Mouse (Mus musculus): Measurements from ENCODE around the gene Paxx. TPM values are rescaled to one million over a fixed set of nuclear protein-coding genes. Genes with fewer than 3 reads are reported as not detected.

Paxx gene
- polyA plus RNA-seq, 1 experiment from 2014 or later: 98.8 TPM

DNA sequence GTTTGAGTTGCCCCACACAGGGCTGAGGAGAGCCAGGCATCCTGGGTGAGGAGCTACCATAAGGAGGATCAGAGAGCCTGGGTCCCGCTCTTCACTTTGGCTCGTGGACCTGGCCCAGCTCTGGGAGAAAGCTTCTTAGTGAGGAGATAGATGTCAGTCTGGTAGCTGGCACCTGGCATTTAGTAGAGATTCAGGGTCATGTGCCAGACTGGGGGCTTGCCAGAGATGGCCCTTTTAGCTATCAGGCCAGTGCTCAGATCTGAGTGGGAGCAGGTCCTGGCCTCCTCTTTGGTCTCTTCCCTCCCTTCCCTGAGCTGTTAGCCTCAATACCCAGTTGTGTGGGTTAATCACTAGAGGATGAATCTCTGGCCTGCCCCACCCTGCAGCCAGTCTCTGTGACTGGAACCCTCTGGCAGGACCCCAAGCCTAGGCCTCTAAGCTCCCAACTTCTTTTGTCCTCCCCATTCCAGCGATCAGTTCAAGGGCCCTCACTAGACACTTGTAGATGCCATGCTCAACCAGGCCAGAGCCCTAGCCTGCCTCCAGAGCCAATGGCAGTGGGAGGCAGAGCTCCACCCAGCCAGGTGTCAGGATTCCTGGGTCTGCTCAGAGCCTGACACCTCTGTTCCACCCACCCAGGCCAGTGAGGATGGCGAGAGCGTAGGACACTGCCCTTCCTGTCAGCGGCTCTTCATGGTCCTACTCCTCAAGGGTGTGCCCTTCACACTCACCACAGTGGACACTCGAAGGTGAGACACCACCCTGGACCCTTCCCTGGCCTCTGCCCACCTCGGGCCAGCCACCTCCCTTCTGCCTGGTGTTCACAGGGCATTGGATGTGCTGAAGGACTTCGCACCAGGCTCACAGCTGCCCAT is 3.6 kb downstream of the Paxx start:
- H3K36me3 ChIP-seq: peaks cover 23% of the 10 kb centered on the region
- no peak overlapping the region for H3K27ac ChIP-seq
- no peaks in the 10 kb centered on the region for H3K9me3 ChIP-seq
- 88% methylated on average over 9 of the region's 9 CpGs for WGBS
- H3K4me3 ChIP-seq: no peak overlapping the region
- H3K4me2 ChIP-seq: no peak overlapping the region
- no peak for ATAC-seq (ENCODE audit: low FRiP score)
- H3K27me3 ChIP-seq: no peaks in the 10 kb centered on the region
- no peak overlapping the region for H3K9ac ChIP-seq
- peaks cover 27% of the 10 kb centered on the region for H3K4me1 ChIP-seq (replicated peaks)

- no peaks in the 10 kb centered on the region for H3K27me3 ChIP-seq
- WGBS: 66% methylated on average over 14 of the region's 14 CpGs
- H3K27ac ChIP-seq: 0 out of 2 replicates have a peak within 1 kb of the TSS, but pooled peaks have one; percentile 8
- H3K4me1 ChIP-seq (replicated peaks): peaks cover 22% of the 10 kb centered on the region
- peaks cover 23% of the 10 kb centered on the region for H3K36me3 ChIP-seq
- ATAC-seq (ENCODE audit: low FRiP score): no peak
- no peak within 1 kb of the TSS for H3K4me3 ChIP-seq
- no peaks in the 10 kb centered on the region for H3K9me3 ChIP-seq
- no peak within 1 kb of the TSS for H3K4me2 ChIP-seq
- H3K9ac ChIP-seq: no peak within 1 kb of the TSS
These were observed 4.5 kb downstream of the Paxx start, which contains the start of gene Clic3 for GRCm38 (mm10) chr2:25456205-25456953. TSS of gene Clic3 (plus strand) at chr2:25456838.

DNA sequence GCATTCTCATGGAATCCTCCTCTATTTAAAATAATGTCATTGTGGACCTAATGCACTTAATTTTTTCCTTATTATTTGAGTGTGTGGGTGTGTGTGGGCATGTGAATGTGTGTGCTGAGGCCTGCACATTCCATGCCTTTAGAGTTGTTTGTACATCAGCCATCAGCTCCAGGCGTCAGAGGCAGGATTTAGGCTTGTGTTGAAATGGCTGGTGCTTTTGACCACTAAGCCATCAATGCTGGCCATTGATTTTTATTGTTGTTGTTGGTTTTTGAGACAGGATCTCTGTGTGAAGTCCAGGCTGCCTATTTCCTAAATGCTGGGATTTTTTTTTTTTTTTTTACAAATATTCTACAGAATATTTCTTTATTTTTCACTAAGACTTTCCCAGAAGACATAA is 7.9 kb downstream of the Paxx start:
- no peak overlapping the region for H3K9ac ChIP-seq
- no peak overlapping the region for H3K27ac ChIP-seq
- no peaks in the 10 kb centered on the region for H3K4me1 ChIP-seq (replicated peaks)
- no peak overlapping the region for H3K4me2 ChIP-seq
- H3K36me3 ChIP-seq: peaks cover 20% of the 10 kb centered on the region
- no peak for ATAC-seq (ENCODE audit: low FRiP score)
- 58% methylated on average over 1 of the region's 1 CpGs for WGBS
- H3K4me3 ChIP-seq: no peak overlapping the region
- H3K27me3 ChIP-seq: no peaks in the 10 kb centered on the region
- no peaks in the 10 kb centered on the region for H3K9me3 ChIP-seq

- Histone ChIP-seq H3K9ac (no peak overlapping the region), H3K36me3 (peaks cover 32% of the 10 kb centered on the region), H3K4me3 (no peak overlapping the region), H3K27me3 (no peaks in the 10 kb centered on the region), H3K4me2 (no peak overlapping the region), H3K9me3 (no peaks in the 10 kb centered on the region), H3K27ac (no peak overlapping the region), H3K4me1 (replicated peaks) (no peaks in the 10 kb centered on the region)
- WGBS: 88% methylated on average over 8 of the region's 8 CpGs
- ATAC-seq (ENCODE audit: low FRiP score): no peak
These were observed 9.8 kb downstream of the Paxx start for GRCm38 (mm10) chr2:25450853-25451647.

DNA sequence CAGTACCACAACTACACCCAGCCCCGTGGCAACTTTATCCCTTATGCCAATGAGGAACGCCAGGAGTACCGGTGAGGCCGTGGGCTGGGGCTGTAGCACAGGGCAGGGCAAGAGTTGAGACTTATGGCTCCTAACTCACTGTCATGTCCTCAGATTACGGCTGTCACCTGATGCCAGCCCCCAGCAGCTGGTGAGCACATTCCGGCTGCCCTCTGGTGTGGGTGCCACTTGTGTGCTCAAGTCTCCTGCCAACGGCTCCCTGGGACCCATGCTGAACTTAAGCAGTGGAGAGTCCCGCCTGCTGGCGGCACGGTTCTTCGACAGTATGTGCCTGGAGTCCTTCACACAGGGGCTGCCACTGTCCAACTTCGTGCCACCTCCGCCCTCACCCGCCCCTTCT is 18.2 kb downstream of the Paxx start:
- H3K4me3 ChIP-seq: no peak overlapping the region
- 90% methylated on average over 14 of the region's 14 CpGs for WGBS

GRCm38 (mm10) chr2:25441067-25441466 is 19.8 kb downstream of the Paxx start:
- H3K36me3 ChIP-seq: peaks cover 100% of the 10 kb centered on the region
- H3K4me3 ChIP-seq: no peak overlapping the region
- no peaks in the 10 kb centered on the region for H3K4me1 ChIP-seq (replicated peaks)
- ATAC-seq (ENCODE audit: low FRiP score): no peak
- no peaks in the 10 kb centered on the region for H3K9me3 ChIP-seq
- no peak overlapping the region for H3K9ac ChIP-seq
- 90% methylated on average over 20 of the region's 20 CpGs for WGBS
- no peak overlapping the region for H3K4me2 ChIP-seq
- H3K27ac ChIP-seq: no peak overlapping the region
- H3K27me3 ChIP-seq: no peaks in the 10 kb centered on the region

More for the DNA sequence above, 18.2 kb downstream of the Paxx start:
- H3K9me3 ChIP-seq: no peaks in the 10 kb centered on the region
- no peaks in the 10 kb centered on the region for H3K4me1 ChIP-seq (replicated peaks)
- ATAC-seq (ENCODE audit: low FRiP score): no peak
- no peak overlapping the region for H3K9ac ChIP-seq
- H3K36me3 ChIP-seq: peaks cover 100% of the 10 kb centered on the region
- no peak overlapping the region for H3K27ac ChIP-seq
- no peak overlapping the region for H3K4me2 ChIP-seq
- no peaks in the 10 kb centered on the region for H3K27me3 ChIP-seq

GRCm38 (mm10) chr2:25436286-25436820 is 24.5 kb downstream of the Paxx start:
- no peak overlapping the region for H3K4me2 ChIP-seq
- ATAC-seq (ENCODE audit: low FRiP score): no peak
- peaks cover 86% of the 10 kb centered on the region for H3K36me3 ChIP-seq
- no peak overlapping the region for H3K27ac ChIP-seq
- no peak overlapping the region for H3K4me3 ChIP-seq
- H3K4me1 ChIP-seq (replicated peaks): peaks cover 9% of the 10 kb centered on the region
- no peak overlapping the region for H3K9ac ChIP-seq
- 89% methylated on average over 10 of the region's 10 CpGs for WGBS
- no peaks in the 10 kb centered on the region for H3K9me3 ChIP-seq
- no peaks in the 10 kb centered on the region for H3K27me3 ChIP-seq

DNA sequence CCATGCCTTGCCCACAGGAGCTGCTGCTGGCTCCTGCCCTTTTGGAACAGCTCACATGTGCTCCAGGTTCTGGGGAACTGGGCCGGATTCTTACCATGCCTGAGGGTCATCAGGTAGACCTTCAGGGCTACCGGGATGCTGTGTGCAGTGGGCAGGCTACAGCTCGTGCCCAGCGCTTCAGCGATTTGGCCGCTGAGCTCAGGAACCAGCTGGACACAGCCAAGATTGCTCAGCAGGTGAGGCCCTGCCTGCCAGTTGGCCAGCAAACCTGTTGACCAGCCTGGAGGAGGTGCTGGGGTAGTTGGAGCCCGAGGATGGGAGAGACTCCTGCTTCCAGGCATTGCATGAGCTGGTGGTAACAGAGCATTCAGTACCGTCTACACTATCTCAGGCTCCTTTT is 26.6 kb downstream of the Paxx start:
- no peak for ATAC-seq (ENCODE audit: low FRiP score)
- Histone ChIP-seq H3K4me1 (replicated peaks) (peaks cover 30% of the 10 kb centered on the region), H3K9me3 (no peaks in the 10 kb centered on the region), H3K36me3 (peaks cover 65% of the 10 kb centered on the region), H3K4me3 (no peak overlapping the region), H3K27ac (no peak overlapping the region), H3K9ac (no peak overlapping the region), H3K27me3 (0 out of 2 replicates have a peak, but pooled peaks cover 5% of the 10 kb centered on the region), H3K4me2 (no peak overlapping the region)
- 91% methylated on average over 8 of the region's 8 CpGs for WGBS

DNA sequence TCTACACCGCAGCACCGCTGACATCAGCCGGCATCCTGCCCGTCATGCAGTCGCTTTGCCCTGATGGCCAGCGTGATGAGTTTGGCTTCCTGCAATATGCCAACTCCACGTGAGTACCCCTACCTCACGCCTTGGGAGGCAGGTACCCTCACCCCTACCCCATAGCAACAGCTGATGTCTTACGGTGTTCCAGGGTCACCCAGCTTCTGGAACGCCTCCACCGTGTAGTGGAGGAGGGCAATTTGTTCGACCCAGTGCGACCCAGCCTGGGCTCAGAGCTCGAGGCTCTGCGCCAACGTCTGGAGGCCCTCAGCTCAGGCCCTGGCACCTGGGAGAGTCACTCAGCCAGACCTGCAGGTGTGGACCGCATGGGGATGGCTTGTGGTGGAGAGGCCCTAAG is 27.8 kb downstream of the Paxx start:
- ATAC-seq (ENCODE audit: low FRiP score): no peak
- no peak overlapping the region for H3K9ac ChIP-seq
- no peaks in the 10 kb centered on the region for H3K9me3 ChIP-seq
- H3K27ac ChIP-seq: no peak overlapping the region
- H3K4me3 ChIP-seq: no peak overlapping the region
- WGBS: 91% methylated on average over 17 of the region's 17 CpGs
- peaks cover 53% of the 10 kb centered on the region for H3K36me3 ChIP-seq
- H3K4me2 ChIP-seq: no peak overlapping the region
- peaks cover 34% of the 10 kb centered on the region for H3K4me1 ChIP-seq (replicated peaks)
- 0 out of 2 replicates have a peak, but pooled peaks cover 5% of the 10 kb centered on the region for H3K27me3 ChIP-seq

DNA sequence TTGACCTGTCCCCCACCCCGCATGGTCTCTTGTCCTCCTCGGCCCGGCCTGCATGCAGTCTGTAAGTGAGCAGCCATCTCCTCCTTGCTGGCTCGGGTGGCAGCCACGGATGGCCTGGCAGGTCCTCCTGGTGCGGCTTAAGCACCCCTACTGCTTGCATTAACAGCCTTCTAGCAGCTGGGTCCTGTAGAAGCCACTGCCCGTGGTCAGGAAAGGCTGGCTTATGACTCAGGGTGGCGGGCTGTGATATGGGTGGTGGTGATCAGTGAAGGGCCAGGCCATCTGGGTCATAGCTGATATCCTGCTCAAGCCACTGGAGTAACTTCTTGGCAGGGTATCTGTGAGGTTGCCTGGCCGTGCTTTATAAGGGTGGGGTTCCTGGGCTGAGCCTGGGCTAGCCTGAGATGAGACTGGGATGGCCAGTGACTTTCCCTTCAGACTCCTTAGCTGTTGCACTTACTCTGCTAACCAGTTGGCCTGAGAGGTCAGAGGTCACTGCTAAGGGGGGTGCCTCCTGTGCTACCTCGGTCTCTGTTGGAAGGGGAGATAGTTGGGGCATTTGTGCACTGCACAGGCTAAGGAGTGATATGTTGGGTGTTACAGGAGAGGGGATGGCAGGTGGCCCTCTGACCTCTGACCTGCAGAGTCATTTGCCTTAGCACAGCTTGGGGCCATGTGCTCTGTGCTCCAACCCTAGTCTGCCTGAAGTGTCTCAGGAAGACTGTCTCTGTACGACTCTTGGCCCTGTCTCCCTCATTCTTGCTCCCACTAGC is 28.4 kb downstream of the Paxx start:
- H3K27ac ChIP-seq: no peak overlapping the region
- H3K4me3 ChIP-seq: no peak overlapping the region
- peak overlapping the region; percentile 8; the same call in 1 of the 2 replicates for H3K9ac ChIP-seq
- WGBS: 85% methylated on average over 11 of the region's 11 CpGs
- peaks cover 34% of the 10 kb centered on the region for H3K4me1 ChIP-seq (replicated peaks)
- ATAC-seq (ENCODE audit: low FRiP score): no peak
- H3K4me2 ChIP-seq: no peak overlapping the region
- peaks cover 47% of the 10 kb centered on the region for H3K36me3 ChIP-seq
- 0 out of 2 replicates have a peak, but pooled peaks cover 5% of the 10 kb centered on the region for H3K27me3 ChIP-seq
- H3K9me3 ChIP-seq: no peaks in the 10 kb centered on the region

DNA sequence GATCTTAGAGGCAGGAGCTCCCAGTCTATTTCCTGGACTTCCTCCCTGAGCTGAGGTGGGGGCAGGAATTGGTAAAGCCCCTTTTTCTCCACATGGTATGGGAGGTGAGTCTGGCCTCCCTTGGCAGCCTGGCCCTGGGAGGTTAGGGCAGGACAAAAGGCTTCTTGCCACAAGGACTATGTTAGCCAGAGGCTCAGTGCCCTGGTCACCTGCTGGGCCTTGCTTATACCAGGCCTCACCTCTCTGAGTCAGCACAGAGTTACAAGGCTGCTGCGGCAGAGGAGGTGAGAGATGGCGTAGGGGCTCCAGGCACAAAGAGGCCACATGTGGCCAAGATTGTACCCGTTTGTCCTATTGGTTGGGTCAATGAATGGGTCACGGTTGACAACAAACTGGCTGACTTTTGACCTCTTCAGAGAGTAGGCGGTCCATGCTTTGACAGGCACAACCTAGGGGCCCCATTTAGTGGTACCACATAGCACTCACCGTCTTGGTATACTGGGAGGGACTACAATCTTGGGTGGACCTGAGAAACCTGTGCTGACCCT is 29.5 kb downstream of the Paxx start:
- H3K4me3 ChIP-seq: no peak overlapping the region
- peaks cover 8% of the 10 kb centered on the region; the same call in 1 of the 2 replicates for H3K27me3 ChIP-seq
- no peaks in the 10 kb centered on the region for H3K9me3 ChIP-seq
- 0 out of 2 replicates have a peak overlapping the region, but pooled peaks have one; percentile 40 for H3K27ac ChIP-seq
- WGBS: 36% methylated on average over 6 of the region's 6 CpGs
- no peak for ATAC-seq (ENCODE audit: low FRiP score)
- peak overlapping the region; percentile 88 for H3K9ac ChIP-seq
- peak overlapping the region; percentile 85 for H3K4me2 ChIP-seq
- peaks cover 36% of the 10 kb centered on the region for H3K36me3 ChIP-seq
- peaks cover 34% of the 10 kb centered on the region for H3K4me1 ChIP-seq (replicated peaks)
